Mouse (Mus musculus) heart, postnatal 36 days (tissue): ENCODE data around the gene Lin52. TPM values are rescaled to one million over a fixed set of nuclear protein-coding genes. Genes with fewer than 3 reads are reported as not detected.
"Not testable (repeated sequence)": the region's sequence is repeated elsewhere in the genome, so short reads cannot be mapped to it uniquely, and the experiment has no call there.

Source experiments
- DNase-seq, 2 experiments: peaks; one replicate each; pipeline ENCODE4 v3.0.0; 2021 to 2022
- intact Hi-C: fragments of 180-260 bp; cut with DNase I; formaldehyde crosslinking; loops from one replicate; pipeline ENCODE4 v1.15.1; 2025
- total RNA-seq, 2 experiments: library from RNA; stranded (reverse); gene quantifications; 2 replicates each; pipeline ENCODE4 v1.2.3; 2021

The Lin52 gene
- total RNA-seq, 2 experiments from 2014 or later: 12.4 to 14.9 TPM

GRCm38 (mm10) chr12:84531906-84532829 lies 80.9 kb downstream of the Lin52 start:
- intact Hi-C loops: no loop called here
- no peak for DNase-seq

- intact Hi-C loops: no loop called here
- no peak for DNase-seq
Measured at GRCm38 (mm10) chr12:84532830-84533199, 81.6 kb downstream of the Lin52 start.

- intact Hi-C loops: no loop called here
- no peak for DNase-seq
Measured at GRCm38 (mm10) chr12:84533706-84534486, 82.7 kb downstream of the Lin52 start.

GRCm38 (mm10) chr12:84539537-84539936 lies 88.3 kb downstream of the Lin52 start:
- DNase-seq, intact Hi-C loops: not testable (repeated sequence)

GRCm38 (mm10) chr12:84541391-84541958 lies 90.3 kb downstream of the Lin52 start:
- intact Hi-C loops: no loop called here
- DNase-seq: no peak

- DNase-seq: peak; percentile 57 to 69
- intact Hi-C loops: loop anchor here (5.0 kb wide), 2 partner anchors 41 to 79 kb away; no protein-coding TSS in a partner anchor
Measured at GRCm38 (mm10) chr12:84546028-84546427, 94.8 kb downstream of the Lin52 start.

- no peak for DNase-seq
- intact Hi-C loops: loop anchor here (5.0 kb wide), 2 partner anchors 41 to 79 kb away; no protein-coding TSS in a partner anchor
Measured at GRCm38 (mm10) chr12:84546577-84547085, 95.4 kb downstream of the Lin52 start.

- DNase-seq: no peak
- intact Hi-C loops: loop anchor here (5.0 kb wide), 2 partner anchors 39 to 81 kb away; no protein-coding TSS in a partner anchor
Measured at GRCm38 (mm10) chr12:84548251-84548650, 97.0 kb downstream of the Lin52 start.

GRCm38 (mm10) chr12:84555218-84555617 lies 104.0 kb downstream of the Lin52 start:
- DNase-seq: no peak
- intact Hi-C loops: no loop called here

GRCm38 (mm10) chr12:84562558-84562957 lies 111.3 kb downstream of the Lin52 start:
- DNase-seq: no peak
- intact Hi-C loops: no loop called here

- intact Hi-C loops: no loop called here
Measured at GRCm38 (mm10) chr12:84567576-84567975, 116.4 kb downstream of the Lin52 start.

GRCm38 (mm10) chr12:84569336-84569970 lies 118.2 kb downstream of the Lin52 start, which contains the start of gene Vsx2:
TSS of gene Vsx2 (plus strand) at chr12:84569762.
- intact Hi-C loops: no loop called here
- DNase-seq: no peak

More at GRCm38 (mm10) chr12:84567576-84567975, 116.4 kb downstream of the Lin52 start:
- DNase-seq: no peak

- intact Hi-C loops: no loop called here
- no peak for DNase-seq
Measured at GRCm38 (mm10) chr12:84569976-84570693, 118.9 kb downstream of the Lin52 start.

GRCm38 (mm10) chr12:84570694-84571415 lies 119.6 kb downstream of the Lin52 start:
- intact Hi-C loops: no loop called here
- DNase-seq: no peak

- intact Hi-C loops: no loop called here
- DNase-seq: peak in 1 of 2 experiments; percentile 16
Measured at GRCm38 (mm10) chr12:84571466-84572340, 120.5 kb downstream of the Lin52 start.

GRCm38 (mm10) chr12:84572341-84572720 lies 121.1 kb downstream of the Lin52 start:
- no peak for DNase-seq
- intact Hi-C loops: no loop called here

- intact Hi-C loops: no loop called here
Measured at GRCm38 (mm10) chr12:84573094-84573493, 121.9 kb downstream of the Lin52 start.

More at GRCm38 (mm10) chr12:84573094-84573493, 121.9 kb downstream of the Lin52 start:
- no peak for DNase-seq
